Mouse (Mus musculus) megakaryocyte progenitor cell, adult 5-6 weeks (primary cell): ENCODE measurements around the gene Tspoap1. TPM values are rescaled to one million over a fixed set of nuclear protein-coding genes. Genes with fewer than 3 reads are reported as not detected.

Source experiments
- ATAC-seq: replicated peaks from 2 replicates; pipeline ENCODE4 v1.8.0; 2016; ENCODE audit warnings: mild to moderate bottlenecking, moderate TSS enrichment, inconsistent platforms; ENCODE audit not compliant: poor library complexity
- total RNA-seq, 2 experiments: library from RNA; stranded (forward) in 1 of 2; stranded (reverse) in 1 of 2; fragments of 157-497, 149-512 nt in 1 of 2; fragments of 200-1000 nt in 1 of 2; gene quantifications; 2 replicates each; pipeline versions ENCODE4 v1.2.3 to v1.2.4; 2015 to 2017

Gene Tspoap1
- total RNA-seq, 2 experiments from 2014 or later = 38.5 to 66.4 TPM

DNA sequence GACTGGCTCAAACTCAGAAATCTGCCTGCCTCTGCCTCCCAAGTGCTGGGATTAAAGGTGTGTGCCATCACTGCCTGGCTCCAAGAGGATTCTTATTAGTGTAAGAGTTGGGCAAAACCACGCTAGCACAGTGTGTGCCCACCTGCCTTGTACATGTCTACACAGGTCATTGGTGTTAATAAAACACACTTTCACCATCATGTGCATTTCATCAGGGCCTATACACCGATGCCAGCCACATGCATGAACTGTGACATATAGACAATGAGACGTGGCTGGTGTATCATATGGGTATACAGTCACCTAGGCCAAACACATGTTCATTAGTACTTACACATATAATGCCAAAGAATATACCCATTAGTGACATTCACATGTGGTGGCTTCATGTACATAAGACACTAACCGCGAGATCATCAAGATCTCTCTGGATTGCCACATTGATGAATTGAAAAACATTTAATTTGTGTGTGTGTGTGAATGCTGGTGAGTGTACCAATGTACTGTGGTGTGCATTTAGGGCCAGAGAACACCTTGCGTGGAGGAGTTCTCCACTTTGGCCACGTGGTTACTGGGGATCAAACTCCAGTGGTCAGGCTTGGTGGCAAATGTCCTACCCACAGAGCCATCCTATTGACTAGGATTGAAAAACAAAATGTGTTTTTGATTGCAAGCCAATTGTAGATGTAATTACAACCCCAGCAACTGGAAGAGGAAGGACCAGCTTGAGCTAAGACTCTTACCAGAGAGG lies 2.0 kb upstream of the Tspoap1 start:
- peak; percentile 5 for ATAC-seq

DNA sequence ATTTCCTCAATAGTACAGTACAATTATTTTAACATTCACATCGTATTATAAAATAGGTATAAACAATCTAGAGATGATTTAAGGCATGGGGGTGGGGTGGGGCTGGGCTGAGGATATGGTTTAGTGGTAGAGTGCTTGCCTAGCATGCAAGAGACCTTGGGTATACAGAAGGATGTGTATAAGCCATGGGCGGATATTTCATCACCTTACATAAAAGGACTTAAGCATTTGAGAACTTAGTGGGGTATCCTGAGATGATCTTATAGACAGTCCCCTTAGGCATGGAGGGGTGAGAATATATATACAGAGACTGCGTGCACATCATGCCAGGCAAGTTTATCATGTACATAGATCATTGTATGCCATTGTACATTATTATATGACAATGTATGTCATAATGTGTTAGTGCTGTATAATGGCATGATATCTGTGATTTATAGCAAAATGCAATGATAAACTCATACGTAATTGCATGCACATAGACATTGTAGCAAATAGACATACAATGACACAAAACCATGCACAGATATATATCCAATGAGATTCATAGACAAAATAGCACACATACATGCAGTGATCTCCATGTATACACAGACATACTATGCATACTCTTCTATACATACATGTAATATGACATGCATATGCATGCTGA lies 1.3 kb upstream of the Tspoap1 start:
- ATAC-seq = peak; percentile 4

DNA sequence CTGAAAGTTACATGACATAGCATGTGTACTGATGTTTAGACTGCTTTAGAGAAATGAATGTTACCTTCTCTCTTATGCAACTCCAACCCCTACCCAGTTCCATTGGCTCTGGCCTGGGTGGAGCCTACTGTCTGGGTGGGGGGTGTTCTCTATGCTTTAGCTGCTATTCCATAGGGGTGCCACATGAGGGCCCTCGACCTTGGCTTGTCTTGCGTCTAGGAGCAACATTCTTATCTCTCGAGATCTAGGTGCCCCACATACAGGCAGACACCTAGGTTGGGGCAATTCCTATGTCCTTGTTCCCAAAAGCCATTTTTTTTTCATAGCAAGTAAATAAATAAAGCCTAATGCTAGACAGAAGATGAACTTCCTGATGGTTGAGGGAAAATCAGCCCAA lies 734 bp upstream of the Tspoap1 start:
- ATAC-seq = peak; percentile 21

DNA sequence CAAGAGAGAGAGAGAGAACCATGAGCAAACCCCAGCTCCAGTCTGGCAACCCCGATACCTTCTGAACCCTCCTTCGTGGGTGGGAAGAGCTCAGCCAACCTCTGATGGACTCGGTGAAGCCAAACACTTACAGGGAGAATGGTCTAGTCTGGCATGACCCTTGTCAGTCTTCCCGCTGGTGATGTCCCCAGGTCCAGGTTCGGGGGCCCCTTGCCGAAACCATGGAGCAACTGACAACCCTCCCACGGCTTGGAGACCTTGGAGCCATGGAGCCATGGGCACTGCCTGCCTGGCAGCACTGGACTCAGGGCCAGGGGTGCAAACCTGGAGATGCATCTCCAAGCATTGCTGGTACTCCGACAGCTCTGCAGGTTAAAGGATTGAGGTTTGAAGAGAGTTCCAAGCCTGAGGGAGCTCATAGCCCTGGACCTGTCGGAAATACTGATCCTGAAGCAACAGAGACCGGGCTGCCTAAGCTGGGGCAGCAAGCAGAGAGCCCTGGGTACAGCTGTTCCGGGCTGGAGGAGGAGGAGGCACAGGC lies 910 bp downstream of the Tspoap1 start:
- no peak for ATAC-seq

DNA sequence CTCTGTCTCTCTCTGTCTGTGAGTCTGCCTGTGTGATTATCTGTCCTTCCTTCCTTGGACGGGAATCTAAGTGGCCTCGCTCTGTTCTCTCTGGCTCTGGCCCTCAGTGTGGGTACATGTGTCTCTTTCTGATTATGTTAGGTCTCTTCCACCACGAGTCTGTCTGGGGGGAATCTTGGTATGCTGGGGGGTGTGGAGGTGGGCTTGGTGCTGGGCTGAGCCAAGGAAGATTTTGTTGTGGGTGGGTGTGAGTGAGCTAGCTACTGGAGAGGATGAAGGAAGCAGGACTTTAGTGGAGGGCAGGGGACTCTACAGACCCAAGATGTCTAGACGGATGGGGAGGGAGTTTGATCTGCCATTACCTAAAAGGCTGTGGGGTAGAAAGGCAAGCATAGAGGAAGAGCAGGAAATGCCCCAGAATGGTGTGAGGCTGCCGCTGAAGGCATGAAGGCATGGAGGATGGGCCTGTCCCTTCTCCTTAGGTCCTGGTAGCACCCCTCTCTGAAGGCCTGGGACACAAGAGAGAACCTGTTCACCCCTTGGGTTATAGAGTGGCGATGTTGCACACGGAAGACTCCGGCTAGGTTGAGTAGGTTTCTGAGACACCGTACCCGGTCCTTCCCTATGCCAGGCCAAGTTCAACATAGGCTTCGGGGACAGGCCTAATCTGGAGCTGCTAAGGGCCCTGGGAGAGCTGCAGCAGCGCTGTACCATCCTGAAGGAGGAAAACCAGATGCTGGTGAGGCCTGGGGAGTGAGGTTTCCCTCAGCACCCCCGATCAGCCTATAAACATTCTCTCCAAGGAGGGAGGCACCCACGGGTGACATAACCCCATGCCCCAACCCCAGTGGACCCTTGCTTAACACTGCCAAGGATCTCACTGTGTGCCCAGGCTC lies 1.7 kb downstream of the Tspoap1 start:
- ATAC-seq = no peak

DNA sequence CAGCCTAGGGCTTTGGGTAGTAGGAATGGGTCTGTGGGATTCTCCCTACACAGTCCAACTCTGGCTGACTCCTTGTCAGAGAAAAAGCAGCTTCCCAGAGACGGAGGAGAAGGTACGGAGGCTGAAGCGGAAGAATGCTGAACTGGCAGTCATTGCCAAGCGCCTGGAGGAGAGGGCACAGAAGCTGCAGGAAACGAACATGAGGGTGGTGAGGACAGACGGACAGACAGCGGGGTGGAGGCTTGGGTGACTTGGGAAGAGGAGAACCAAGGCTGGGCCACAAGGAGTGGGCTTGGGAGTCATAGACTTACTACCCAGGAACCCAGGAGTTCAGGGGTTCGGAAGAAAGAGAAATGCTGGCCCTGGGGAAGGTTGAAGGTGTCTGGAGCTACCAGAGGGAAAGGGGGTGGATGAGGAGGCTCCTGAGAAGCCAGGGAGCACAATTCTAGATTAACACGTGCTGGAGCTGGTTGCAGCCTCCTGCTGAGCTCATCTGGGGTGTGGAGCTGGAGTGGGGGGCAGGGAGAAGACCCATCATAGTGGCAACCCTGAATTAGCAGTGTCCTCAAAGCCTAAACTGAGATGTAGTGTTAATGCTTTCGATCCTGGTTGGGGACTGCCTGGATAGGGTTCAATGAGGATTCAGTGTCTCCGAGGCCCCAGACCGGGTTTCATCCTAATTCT lies 2.5 kb downstream of the Tspoap1 start:
- ATAC-seq = no peak

DNA sequence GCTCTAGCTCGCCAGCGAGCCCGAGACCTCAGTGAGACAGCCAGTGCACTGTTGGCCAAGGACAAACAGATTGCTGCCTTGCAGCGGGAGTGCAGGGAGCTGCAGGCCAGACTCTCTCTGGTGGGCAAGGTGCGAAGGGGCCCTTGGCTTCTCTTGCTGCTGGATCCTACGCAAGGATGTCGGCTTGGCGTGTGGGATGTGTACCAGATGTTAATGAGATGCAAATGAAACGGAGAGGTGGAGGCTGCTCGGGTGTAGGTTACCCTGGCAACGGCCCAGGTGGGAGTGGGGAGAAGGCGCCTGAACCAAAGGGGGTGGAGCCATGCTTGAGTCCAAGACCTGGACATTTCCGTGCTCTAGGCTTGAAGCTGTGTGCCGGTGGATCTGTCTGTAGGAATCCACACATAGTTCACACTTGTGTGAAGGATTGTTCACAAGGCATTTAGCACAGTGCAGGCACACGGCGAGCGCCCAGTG lies 3.2 kb downstream of the Tspoap1 start:
- ATAC-seq = no peak

DNA sequence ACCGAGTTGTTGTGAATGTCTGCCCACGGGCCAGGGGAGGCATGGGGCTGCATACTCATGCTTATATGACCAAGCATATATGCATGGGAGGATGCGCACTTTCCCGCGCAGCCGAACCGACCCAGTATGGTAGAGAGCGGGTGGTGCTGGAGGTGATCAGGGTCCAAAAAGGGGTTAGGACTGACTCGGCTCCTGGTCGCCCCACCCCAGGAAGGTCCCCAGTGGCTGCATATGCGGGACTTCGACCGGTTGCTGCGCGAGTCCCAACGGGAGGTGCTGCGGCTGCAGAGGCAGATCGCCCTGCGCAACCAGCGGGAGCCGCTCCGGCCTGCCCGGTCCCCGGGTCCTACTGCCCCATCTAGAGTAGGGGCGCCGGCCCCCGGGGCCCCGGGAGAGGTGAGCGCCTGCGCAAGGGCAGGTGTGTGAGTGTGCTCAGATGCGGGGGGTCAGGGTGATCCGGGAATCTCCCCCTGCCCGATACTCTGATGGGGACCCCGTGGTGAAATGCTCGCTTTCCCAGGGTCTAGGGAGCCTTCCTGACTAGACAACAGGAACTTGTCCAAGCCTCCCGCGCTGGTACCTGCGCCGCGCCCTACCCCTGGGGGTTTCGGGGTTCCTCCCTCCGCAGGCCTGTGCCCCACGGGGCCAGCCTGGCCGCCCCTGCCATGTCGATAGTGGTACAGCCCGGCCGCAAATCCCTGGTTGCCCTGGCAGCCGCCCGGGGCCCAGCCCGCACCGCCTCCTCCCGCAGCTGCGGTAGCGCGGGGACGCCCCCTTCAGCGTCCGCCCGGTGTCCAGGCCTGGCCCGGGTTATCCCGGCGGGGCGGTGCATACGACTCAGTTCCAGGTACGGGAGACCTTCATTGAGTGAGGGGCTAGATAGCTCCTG lies 3.9 kb downstream of the Tspoap1 start:
- no peak for ATAC-seq

DNA sequence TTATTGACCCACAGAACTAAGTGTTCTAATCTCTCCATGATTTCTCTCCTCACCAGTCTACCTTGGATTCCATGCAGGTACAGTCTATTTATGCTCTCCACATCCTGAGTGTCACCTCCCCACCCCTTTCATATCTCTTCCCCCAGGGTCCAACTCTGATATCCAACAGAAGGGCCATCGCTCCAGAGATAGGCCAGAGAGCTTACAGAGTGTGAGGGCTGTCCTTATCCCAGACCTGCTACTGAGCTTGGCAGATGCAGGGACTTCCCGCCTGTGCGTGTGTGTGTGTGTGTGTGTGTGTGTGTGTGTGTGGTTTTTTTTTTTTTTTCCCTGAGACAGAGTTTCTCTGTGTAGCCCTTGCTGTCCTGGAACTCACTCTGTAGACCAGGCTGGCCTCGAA lies 8.4 kb downstream of the Tspoap1 start:
- ATAC-seq = no peak

DNA sequence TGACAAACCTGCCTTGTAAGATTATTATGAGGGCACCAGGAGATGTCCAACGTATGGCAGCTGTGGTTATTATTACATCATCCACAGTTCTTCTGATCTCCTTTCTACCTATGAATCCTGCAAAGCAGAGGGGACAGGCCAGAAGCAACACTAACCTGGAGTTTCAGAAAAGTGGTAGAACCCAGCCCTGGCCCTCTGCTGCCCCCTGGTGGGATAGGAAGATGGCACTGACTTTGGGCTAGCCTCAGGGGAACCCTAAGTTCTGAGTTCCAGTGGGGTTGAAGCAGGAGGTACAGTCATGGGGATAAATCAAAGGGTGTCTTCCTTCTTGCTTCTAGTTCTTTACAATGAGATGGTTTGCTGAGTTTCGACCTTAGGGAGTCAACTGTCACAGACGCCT lies 10.6 kb downstream of the Tspoap1 start:
- ATAC-seq = peak; percentile 91

DNA sequence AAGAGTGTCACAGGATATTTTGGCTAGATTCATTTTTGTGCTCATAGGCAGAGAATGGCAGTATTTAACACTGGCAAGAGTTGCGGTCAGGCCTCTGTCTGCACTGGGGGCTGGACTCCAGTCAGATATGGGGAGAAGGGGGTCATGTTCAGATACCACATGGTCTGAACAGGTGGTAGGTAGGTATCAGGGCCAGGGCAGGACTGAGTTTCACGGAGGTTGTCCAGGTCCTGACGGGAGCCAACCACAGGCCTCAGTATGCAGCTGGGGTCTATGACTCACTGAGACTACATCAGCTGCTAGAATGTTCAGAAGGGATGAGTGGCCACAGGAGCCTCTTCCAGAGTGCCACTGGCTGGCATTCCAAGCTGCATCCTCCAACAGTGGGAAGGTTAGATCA lies 12.0 kb downstream of the Tspoap1 start:
- ATAC-seq = no peak

DNA sequence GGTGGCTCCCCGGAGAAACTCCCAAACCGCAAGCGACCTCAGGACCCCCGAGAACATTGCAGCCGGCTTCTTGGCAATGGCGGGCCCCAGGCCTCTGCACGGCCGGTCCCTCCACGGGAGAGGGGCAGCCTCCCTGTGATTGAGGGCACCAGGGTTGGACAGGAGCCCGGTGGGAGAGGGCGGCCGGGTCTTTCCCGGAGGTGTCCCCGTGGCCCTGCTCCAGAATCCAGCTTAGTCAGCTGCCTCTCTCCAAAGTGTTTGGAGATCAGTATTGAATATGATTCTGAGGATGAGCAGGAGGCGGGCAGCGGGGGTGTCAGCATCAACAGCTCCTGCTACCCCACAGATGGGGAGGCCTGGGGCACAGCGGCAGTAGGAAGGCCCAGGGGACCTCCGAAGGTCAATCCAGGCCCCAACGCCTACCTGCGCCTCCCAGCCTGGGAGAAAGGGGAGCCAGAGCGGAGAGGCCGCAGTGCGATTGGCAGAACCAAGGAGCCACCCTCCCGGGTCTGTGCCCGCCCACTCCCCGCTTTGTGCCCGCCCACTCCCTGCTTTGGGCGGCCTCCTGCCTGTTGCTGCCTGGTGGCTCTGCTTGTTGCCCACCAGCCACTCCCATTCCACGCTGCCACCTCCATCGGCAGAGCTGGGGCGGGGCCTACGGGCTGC lies 17.9 kb downstream of the Tspoap1 start:
- ATAC-seq = peak; percentile 91

DNA sequence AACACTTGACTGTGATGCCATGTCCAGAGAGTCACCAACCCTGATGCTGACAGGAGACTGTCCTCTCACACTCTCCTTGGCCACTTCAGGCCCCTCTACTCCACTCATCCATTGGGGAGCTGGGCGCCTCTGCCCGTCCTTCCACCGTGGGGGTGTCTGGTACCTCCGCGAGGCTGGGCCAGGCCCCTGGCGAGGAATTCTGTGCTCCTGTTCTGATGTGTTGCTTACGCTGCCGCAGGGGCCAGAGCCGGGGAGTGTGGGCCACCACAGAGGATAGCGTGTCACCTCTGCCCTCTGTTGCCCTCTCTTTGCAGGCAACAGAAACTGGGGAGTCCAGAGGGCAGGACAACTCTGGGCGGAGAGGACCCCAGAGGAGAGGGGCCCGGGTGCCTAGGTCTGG lies 18.6 kb downstream of the Tspoap1 start:
- no peak for ATAC-seq

DNA sequence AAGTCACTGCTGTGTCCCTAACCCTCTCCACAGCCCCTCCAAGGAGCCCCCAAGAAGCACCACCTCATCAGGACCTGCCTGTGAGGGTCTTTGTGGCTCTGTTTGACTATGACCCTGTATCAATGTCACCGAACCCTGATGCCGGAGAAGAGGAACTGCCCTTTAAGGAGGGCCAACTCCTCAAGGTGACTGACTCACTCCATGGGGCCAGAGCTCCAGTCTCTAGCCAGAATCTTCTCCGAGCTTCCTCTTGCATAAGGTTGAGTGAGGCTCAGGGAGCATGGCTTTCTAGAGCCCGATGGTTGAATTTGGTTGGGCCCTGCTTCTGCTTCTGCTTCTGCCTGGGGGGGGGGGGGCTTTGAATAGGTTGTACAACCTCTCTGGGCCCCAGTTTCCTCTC lies 19.1 kb downstream of the Tspoap1 start:
- ATAC-seq = peak; percentile 51

DNA sequence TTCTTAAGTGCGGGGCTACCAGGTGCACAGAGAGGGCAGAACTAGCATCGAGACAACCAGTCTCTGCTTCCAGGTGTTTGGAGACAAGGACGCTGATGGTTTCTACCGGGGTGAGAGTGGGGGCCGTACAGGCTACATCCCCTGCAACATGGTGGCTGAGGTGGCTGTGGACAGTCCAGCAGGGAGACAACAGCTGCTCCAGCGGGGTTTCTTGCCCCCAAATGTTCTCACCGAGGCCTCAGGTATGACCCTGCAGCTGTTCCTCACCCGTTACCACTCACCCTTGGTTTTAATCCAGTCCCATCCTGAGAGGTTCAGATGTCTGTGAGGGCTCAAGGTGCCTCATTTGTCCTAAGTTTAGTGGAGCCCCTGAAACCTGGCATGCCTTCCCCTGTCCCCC lies 19.8 kb downstream of the Tspoap1 start:
- ATAC-seq = no peak

DNA sequence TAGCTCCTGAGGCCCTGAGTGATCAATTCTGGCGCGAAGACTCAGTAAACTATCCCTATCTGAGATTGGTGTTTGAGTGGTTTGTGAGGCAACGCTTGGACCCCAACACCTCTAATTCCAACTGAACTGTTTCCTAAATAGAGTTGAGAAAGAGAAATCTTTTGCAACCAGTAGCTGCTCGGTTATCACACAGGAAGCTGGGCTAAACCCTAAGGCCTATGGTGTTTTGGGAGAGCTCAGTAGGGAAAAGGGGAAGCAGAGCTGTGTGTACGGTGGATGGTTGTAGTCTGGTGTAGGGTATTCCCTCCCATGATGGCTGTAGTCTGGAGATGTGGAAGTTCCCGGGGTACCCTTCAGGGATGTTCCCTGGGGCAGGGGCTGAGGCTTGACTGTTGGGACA lies 29.7 kb downstream of the Tspoap1 start:
- ATAC-seq = peak; percentile 59

DNA sequence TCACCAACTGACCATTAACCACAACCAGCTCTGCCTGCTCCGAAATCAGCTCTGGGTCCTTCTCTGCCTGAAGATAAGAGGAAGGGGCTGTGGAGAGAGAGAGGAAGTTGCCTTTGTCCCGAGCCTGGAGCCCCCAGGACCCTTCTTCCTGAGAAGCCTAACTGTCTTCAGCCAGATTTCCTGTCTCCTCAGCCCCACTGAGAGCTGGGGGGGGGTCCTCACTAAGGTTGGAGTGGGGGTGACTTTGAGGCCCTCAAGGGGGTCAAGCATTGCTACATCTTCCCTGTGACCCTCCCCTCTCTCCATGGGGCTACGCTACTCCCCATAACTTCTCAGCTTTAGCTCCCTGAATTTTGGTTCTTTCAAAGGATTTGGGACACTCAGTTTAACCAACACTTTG lies 33.1 kb downstream of the Tspoap1 start, which contains the start of gene Mpo:
Gene Mpo, plus strand, starts transcription at position 122 of the 400 bp plus-strand sequence.
- peak; percentile 59 for ATAC-seq

DNA sequence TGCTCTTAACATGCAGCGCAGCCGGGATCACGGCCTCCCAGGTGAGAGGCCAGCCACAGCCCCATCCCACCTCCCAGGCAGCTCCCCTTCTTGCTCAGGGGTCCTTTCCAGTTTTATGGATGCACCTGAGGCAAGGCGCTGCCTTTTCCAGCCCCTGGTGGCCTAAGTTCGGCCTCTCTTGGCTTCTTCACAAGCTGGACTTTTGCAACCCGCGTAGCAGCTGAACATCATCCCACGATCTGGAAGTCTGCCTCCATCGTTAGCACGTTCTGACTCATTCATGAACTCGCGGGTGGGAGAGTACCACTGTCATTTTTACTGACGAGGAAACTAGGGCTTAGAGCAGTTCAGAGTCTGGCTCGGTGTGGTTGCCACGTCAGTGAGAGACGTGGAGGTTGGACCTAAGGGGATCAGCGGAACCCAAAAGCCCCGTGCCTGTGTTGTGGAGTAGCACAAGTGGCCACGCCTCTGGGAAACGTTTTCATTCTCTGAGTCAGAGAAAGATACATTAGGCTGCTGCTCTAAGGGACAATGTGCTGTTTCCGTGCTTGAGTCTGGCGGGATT lies 41.5 kb downstream of the Tspoap1 start:
- ATAC-seq = no peak

DNA sequence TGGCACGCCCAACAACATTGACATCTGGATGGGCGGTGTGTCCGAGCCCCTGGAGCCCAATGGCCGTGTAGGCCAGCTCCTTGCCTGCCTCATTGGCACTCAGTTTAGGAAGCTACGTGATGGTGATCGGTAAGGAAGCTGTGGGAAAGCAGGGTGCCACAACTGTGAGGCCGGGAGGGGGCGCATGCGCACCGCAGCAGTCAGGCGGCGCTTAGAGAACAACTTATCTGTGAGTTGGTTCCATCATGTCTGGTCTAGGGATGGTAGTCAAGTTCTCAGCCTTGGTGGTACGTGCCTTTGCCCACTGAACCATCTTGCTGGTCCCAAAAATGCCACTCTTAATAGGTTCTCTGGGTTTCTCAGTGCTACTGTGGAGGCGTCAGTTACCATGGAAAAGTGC lies 42.3 kb downstream of the Tspoap1 start:
- ATAC-seq = no peak
